Mouse (Mus musculus): ENCODE results near the gene 4931406C07Rik.

4931406C07Rik gene

GRCm38 (mm10) chr9:15289251-15289650, 17.0 kb downstream of the 4931406C07Rik start:
- no peak for DNase-seq (ENCODE audit: low read depth, low spot score)

- DNase-seq (ENCODE audit: low read depth, low spot score), result no peak
Measured at GRCm38 (mm10) chr9:15288402-15288801, 17.8 kb downstream of the 4931406C07Rik start.

- DNase-seq (ENCODE audit: low read depth, low spot score), result no peak
Measured at GRCm38 (mm10) chr9:15287846-15288245, 18.4 kb downstream of the 4931406C07Rik start.

- no peak for DNase-seq (ENCODE audit: low read depth, low spot score)
Measured at GRCm38 (mm10) chr9:15285443-15285842, 20.8 kb downstream of the 4931406C07Rik start.

GRCm38 (mm10) chr9:15280491-15280879, 25.8 kb downstream of the 4931406C07Rik start:
- DNase-seq (ENCODE audit: low read depth, low spot score), result no peak

GRCm38 (mm10) chr9:15279649-15280490, 26.4 kb downstream of the 4931406C07Rik start, which contains the start of gene Med17:
Med17 (minus strand) TSS chr9:15279931.
- DNase-seq (ENCODE audit: low read depth, low spot score), result peak; percentile 94

- no peak for DNase-seq (ENCODE audit: low read depth, low spot score)
Measured at GRCm38 (mm10) chr9:15279139-15279648, 27.1 kb downstream of the 4931406C07Rik start.

GRCm38 (mm10) chr9:15278343-15278742, 27.9 kb downstream of the 4931406C07Rik start:
- DNase-seq (ENCODE audit: low read depth, low spot score), result no peak

GRCm38 (mm10) chr9:15276855-15277254, 29.4 kb downstream of the 4931406C07Rik start:
- no peak for DNase-seq (ENCODE audit: low read depth, low spot score)

GRCm38 (mm10) chr9:15273981-15274380, 32.3 kb downstream of the 4931406C07Rik start:
- DNase-seq (ENCODE audit: low read depth, low spot score), result no peak

- no peak for DNase-seq (ENCODE audit: low read depth, low spot score)
Measured at GRCm38 (mm10) chr9:15263487-15263886, 42.8 kb downstream of the 4931406C07Rik start.

GRCm38 (mm10) chr9:15261980-15262379, 44.3 kb downstream of the 4931406C07Rik start:
- DNase-seq (ENCODE audit: low read depth, low spot score), result no peak

GRCm38 (mm10) chr9:15256214-15256613, 50.0 kb downstream of the 4931406C07Rik start:
- DNase-seq (ENCODE audit: low read depth, low spot score), result no peak

- DNase-seq (ENCODE audit: low read depth, low spot score), result no peak
Measured at GRCm38 (mm10) chr9:15254501-15254900, 51.7 kb downstream of the 4931406C07Rik start.

GRCm38 (mm10) chr9:15252196-15252595, 54.1 kb downstream of the 4931406C07Rik start:
- DNase-seq (ENCODE audit: low read depth, low spot score), result no peak

GRCm38 (mm10) chr9:15250376-15250775, 55.9 kb downstream of the 4931406C07Rik start:
- no peak for DNase-seq (ENCODE audit: low read depth, low spot score)

- DNase-seq (ENCODE audit: low read depth, low spot score), result no peak
Measured at GRCm38 (mm10) chr9:15245319-15246075, 60.8 kb downstream of the 4931406C07Rik start.

GRCm38 (mm10) chr9:15242130-15242529, 64.1 kb downstream of the 4931406C07Rik start:
- DNase-seq (ENCODE audit: low read depth, low spot score), result no peak

GRCm38 (mm10) chr9:15241596-15241939, 64.7 kb downstream of the 4931406C07Rik start:
- DNase-seq (ENCODE audit: low read depth, low spot score), result peak; percentile 26

- DNase-seq (ENCODE audit: low read depth, low spot score), result no peak
Measured at GRCm38 (mm10) chr9:15240863-15241595, 65.2 kb downstream of the 4931406C07Rik start.

GRCm38 (mm10) chr9:15240006-15240405, 66.2 kb downstream of the 4931406C07Rik start:
- no peak for DNase-seq (ENCODE audit: low read depth, low spot score)

Measured in telencephalon, adult 2 months (tissue).